Mouse (Mus musculus): ENCODE data around the gene Gm11032.
"Not testable (repeated sequence)": the region's sequence is repeated elsewhere in the genome, so short reads cannot be mapped to it uniquely, and the experiment has no call there.

Gene Gm11032

GRCm38 (mm10) chr11:4620017-4620485 lies at the start of gene Gm11032:
Gm11032 (plus strand) TSS chr11:4620067.
- DNase-seq: no peak

GRCm38 (mm10) chr11:4571491-4571901 lies 48.4 kb upstream of the Gm11032 start:
- no peak for DNase-seq

- not testable (repeated sequence) for DNase-seq
Observed at GRCm38 (mm10) chr11:4576090-4576732, 43.7 kb upstream of the Gm11032 start.

DNA sequence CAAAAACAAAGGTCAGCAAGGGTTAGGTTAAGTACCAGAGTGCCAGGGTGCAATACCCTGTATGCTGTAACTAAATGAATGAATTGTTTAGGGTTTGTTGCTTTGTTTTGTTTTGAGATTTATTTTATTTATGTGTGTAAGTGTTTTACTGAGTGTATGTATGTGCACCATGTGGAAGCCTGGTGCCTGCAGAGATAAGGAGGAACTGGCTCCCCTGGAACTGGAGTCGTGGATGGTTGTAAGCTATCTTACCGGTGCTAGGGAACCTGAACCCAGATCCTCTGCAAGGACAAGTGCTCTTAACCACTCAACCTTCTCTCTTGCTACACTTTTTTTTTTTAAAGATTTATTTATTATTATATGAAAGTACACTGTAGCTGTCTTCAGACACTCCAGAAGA lies 42.8 kb upstream of the Gm11032 start:
- no peak for DNase-seq

GRCm38 (mm10) chr11:4578682-4579081 lies 41.2 kb upstream of the Gm11032 start:
- peak; percentile 51 to 83 for DNase-seq

DNA sequence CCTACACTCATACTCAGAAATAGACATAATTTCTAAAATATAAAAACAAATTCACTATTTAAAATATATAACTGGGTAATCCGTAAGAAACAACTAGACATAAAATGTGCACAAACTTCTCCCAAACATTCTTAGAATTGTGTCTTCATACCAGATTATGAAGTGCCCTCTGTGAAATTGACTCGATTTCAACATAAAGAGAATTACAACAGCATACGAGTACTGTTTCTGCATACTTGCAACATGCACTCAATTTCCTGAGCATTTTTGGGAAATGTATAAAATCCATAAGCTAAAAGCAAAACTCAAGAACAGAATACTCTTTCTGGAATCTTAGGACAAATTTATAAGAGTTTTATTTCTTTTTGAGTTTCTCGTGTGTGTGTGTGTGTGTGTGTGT lies 28.1 kb upstream of the Gm11032 start:
- DNase-seq: no peak

- DNase-seq: no peak
Observed at GRCm38 (mm10) chr11:4593491-4593848, 26.4 kb upstream of the Gm11032 start.

DNA sequence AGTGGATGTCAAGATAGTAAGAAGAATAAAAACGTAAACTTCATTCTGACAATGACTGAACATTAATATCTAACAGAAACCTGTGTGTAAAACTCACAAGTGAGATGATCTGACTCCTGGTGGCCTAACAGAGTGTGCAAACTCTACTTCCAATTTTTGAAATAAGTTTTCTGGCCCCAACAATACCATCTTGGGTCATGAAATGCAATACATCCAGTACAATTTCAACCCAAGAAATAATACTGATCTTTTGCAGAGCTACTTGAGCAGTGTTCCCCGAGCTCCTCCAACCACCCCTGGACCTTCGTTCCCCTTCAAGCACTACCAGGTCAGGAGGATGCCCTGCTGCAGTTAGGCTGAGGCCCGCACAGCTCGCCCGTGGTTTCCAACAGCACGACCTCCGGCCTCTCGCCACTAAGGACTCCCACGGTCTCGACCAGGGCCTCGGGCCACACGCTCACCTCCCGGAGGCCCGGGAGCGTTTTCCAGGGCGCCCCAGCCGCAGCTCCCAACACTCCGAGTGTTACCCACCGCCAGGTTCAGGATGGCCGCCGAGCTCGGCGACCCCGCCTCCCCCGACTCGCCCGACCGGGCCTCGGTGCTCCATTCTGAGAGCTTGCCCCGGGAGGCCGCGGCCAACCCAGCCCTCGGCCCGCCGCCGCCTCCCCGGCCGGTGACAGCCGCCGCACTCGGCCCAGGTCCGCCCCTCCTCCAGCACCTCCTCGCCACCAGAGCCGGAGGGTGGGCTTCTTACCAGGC lies 25.8 kb upstream of the Gm11032 start:
- DNase-seq: peak; percentile 53 to 78

- peak; percentile 98 for DNase-seq
Observed at GRCm38 (mm10) chr11:4594608-4595500, 25.0 kb upstream of the Gm11032 start, which contains the start of gene Mtmr3. Mtmr3 (minus strand) TSS chr11:4594863.

DNA sequence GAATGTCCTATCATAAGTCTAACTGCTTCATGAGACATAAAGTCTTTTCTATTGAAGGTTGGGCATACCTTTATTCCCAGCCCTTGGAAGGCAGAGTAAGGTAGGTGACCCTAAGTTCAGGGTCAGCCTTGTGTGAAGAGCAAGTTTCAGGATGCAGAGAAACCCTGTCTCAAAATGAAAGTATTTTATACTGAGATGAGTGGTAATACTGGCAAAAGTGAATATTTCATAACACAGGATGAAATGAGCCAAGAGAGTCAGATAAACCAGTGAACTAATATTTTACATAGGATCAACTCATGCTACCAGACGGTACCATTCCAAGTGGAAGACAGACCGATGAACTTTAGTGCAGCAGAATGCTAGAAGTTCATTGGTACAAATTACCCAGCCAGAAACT lies 21.5 kb upstream of the Gm11032 start:
- DNase-seq: no peak

GRCm38 (mm10) chr11:4599916-4600315 lies 20.0 kb upstream of the Gm11032 start:
- no peak for DNase-seq

GRCm38 (mm10) chr11:4601890-4602289 lies 18.0 kb upstream of the Gm11032 start:
- DNase-seq: no peak

DNA sequence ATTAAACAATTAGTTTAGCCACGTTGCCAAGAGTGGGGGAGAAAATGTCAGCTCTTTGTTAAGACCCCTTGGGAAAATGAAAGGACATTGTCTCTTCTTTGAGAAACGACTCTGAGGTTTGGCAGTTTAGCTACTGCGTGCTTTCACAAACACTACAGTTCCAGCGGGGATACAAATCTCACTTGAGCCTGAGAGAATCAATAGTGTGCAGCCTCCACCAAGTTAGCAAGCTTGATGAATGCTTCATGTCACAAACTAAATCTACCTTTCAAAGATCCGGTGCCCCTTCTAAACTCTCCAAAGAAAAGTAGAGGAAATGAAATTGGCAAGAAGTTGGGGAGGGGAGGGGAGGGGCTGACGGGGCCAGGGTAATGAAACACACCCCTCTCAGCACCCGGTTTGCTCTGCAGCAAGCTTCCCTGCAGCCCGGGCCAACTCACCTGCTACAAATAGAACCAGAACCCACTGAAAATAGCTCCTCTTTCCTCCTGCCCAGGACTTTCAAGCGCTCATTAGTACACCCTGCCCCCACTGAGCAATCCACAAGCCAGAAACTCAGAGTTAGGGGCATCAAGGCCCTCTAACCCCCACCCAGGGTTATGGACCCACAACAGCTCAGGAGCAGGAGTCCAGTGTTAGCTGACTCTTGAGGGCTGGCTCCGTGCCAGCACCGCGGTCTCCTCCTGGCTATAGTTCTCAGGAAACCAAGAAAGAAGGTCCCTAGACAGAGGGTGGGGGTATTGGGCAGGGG lies 17.0 kb upstream of the Gm11032 start:
- DNase-seq: peak; percentile 53 to 70

DNA sequence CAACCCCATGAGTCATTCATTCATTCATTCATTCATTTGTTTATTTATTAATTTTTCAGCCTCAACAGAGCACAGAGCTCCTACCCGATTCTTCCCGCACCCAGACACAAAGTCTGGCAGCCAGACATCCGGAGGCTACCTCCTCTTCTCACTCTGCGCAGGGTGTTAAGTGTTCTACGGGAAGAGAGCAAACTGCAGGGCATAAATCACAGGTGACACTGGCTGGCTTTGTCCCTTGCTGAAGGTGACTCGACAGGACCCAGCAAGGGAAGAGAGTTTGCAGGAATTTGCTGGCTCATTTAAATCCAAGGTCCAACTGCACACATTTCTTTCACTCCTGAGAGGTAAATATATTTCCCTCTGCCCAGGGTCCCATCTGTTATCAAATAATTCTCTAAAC lies 15.4 kb upstream of the Gm11032 start:
- DNase-seq: peak; percentile 34 to 70

DNA sequence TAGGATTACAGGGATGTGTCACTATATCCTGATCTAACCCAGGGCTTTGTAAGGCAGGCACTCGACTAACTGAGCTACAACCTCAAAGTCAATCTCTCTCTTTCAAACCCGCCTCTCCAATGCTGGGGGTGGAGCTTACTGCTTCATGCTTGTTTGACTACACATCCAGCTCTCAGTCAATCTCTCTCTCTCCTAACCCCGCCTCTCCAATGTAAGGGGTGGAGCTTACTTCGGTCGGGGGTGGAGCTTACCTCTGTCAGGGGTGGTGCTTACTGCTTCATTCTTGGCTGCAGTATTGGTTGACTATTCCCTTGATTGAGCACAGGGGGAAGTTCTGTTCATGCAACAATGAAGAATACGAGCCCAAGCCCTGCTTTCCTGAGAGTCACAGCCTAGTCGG lies 14.5 kb upstream of the Gm11032 start:
- DNase-seq: peak; percentile 30 to 40

DNA sequence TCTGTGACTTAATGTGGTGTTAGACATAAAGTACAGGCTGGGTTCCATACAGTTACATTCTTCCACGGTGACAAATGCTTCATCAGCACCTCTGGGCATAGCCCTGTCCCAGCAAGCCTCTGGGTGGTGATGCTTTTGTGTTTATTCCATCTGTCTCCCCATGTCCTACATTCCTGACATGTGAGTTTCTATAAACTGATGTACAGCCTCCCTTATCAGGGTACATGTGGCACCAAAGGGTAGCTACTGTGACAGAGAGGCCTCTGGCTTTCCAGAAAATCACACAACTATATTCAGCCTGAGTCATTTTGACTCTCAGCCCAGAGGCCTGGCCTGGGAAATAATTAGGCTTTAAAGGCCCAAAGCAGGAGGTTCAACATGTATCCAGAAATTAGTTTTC lies 13.3 kb upstream of the Gm11032 start:
- no peak for DNase-seq

GRCm38 (mm10) chr11:4611904-4612303 lies 8.0 kb upstream of the Gm11032 start:
- DNase-seq: no peak

DNA sequence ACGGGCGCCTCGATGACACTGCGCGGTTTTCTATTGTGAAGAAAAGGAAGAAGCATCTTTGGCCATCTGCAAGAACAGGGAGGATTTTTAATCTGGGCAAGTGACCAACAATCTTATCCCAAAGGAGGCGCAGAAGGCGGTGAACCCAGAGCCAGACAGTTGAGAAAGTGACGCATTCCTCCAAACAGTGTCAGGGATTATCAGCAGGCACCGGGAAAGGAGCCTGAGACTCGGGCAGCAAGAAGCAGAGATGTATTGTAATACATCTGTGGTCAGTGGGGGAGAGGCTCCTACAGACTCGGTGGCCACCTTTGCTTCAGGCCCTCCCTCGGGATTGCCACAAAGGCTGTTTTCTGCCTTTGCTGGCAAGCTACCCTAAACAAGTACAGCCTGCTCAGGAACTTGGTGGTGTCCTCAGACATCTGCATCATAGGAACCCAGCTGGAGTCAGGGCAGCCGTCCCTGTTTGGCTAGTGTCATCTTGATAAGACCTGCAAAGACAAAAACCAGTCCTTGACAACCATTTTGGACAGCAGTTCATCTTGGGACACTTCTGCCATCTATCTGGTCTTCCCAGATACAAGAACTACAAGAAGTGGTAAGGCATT lies 738 bp downstream of the Gm11032 start:
- DNase-seq: no peak

DNA sequence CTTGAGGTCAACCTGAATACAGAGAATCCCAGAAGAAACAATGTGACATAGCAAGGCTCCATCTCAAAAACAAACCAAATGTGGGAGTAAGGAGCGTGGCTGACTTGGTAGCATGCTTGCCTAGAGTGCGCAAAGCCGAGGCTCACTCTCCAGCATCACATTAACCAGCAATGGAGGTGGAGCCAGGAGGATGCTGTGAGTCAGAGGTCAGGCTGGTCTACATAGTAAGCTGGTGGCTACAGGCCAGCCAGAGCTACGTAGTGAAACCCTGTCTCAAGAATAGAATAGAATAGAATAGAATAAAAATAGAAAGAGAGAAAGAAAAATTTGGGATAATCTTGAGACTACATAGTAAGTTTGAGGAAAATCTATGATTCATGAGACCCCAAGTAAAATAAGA lies 2.0 kb downstream of the Gm11032 start:
- DNase-seq: peak in 1 of 2 experiments; percentile 30

DNA sequence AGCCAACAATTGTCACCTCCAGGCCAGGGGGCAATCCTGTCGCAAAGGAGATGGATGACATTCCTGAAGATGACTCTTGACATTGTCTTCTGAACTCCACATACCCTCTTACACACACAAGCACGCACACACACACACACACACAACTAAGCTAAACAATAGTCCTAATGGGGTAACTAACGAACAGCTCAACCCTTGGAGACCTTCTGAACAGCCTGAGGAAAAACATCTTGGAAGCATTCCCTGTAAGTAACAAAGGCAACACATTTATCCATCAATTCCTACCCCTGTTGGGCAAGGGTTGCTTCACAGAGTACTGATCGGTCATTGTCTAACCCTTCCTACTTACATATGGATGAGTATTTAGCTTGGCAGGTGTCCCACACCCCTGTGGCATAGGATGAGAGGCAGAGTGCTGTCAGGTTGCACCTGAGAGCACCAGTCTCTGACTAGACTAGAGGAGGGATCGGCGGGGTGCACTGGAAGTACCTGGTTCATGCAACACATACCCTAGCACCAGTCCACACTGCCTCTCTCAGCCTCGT lies 2.6 kb downstream of the Gm11032 start:
- DNase-seq: peak in 1 of 2 experiments; percentile 45

- no peak for DNase-seq
Observed at GRCm38 (mm10) chr11:4622997-4623396, 3.1 kb downstream of the Gm11032 start.

DNA sequence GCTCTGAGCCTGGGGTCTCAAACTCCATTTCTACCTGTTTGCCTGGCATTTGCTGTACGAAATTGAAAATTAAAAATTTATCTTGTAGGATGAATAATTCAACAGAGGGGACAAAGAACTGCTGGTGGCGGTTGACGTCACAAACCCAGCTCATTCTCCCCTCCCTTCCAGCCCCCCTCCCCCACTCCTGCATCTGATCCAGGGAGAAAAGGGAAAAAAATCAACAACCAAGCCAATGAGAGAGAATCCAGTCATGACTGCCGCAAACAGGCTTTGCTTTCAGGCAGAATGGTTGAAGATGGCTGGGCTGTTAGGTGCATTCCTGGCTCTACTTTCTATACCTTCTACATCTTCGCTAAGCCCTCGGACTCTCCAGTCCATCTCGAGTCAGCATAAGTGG lies 6.1 kb downstream of the Gm11032 start:
- DNase-seq: no peak
